Mouse (Mus musculus): Measurements from ENCODE around the gene Sost.

Sost gene

DNA sequence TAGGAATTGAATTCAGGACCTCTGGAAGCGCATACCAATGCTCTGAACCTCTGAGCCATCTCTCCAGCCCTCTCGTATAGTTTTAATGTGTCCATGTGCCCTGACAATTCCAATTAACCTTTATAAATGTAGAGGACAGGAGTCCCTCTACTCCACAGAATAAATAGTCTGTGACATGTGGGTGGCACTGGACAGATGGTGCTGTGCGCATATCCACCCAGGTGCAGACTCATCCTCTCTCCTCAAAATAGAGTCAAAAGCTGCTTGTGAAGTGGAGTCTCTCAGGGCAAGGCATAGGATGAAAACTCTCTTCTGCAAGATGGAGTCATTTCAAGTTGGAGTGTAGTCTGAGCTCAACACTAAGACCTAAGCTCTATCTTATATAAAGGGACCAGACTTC lies 23.4 kb upstream of the Sost start:
- ChIA-PET POLR2A (interaction anchor here in 2 of 4 experiments (0.5 to 1.5 kb wide), 5 partner anchors 10 to 265 kb away, joined by 3 to 4 read pairs (median 4); no protein-coding TSS in a partner anchor), CTCF (interaction anchor here in 2 of 4 experiments (0.6 to 2.4 kb wide), 6 partner anchors 15 to 1203 kb away, joined by 4 to 11 read pairs (median 4); no protein-coding TSS in a partner anchor)

DNA sequence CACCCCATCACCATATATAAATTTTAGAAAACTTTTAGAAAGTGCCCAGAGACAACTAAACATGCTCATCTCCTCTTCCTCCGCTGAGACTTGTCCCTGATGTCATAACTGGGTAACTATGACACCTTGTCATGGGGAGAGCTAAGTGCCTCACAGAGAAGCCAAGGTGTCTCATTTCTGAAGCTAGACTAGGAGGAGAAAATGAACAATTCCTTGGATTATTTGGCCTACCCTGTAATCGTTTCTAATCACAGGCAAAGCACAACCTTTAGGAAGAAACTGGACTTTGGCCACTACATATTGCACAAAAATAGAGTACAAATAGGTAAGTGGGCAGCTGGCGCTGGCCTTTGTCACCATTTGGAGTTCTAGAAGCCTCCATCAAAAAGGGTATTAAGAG lies 20.1 kb upstream of the Sost start, which contains the start of gene Dusp3:
Gene Dusp3, minus strand, starts transcription at position 101 of the 400 bp plus-strand sequence.
- POLR2A ChIA-PET: interaction anchor here in 2 of 4 experiments (1.0 to 4.0 kb wide), 5 partner anchors 8 to 151 kb away, joined by 3 to 13 read pairs (median 3); no protein-coding TSS in a partner anchor
- CTCF ChIA-PET: interaction anchor here (0.6 to 6.5 kb wide), 20 partner anchors 11 to 742 kb away, joined by 3 to 84 read pairs (median 4); partner anchors contain the start of genes Cd300lg (in 2 of the 4), Sost (in 1 of the 4) and Tmem101 (in 1 of the 4)

DNA sequence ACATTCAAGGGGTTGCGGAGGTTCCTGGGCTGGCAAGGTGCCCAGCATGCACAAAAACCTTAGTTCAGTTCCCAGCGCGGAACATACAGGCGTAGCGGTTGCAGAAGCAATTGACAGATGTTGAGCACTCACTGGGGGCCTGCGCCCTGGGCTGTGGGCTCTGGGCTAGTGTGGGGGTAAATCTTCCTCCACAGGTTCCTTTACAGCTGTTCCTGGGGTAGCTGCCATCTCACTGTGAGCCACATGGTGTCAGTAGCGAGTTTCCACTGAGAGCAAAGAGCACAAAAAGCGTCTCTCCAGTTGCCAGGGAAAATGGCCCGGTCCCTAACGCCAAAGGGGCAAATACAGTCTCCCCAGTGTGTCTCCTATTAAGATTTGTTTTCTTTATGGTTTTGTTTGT lies 19.2 kb upstream of the Sost start:
- ChIA-PET POLR2A (interaction anchor here in 3 of 4 experiments (0.8 to 4.0 kb wide), 17 partner anchors 9 to 327 kb away, joined by 3 to 37 read pairs (median 3); no protein-coding TSS in a partner anchor), CTCF (interaction anchor here (0.5 to 6.5 kb wide), 60 partner anchors 9 to 318 kb away, joined by 3 to 84 read pairs (median 4); partner anchors contain the start of genes Cd300lg (in 3 of the 4), Tmem101 (in 2 of the 4), BC030867 (in 1 of the 4) and Pyy (in 1 of the 4))

DNA sequence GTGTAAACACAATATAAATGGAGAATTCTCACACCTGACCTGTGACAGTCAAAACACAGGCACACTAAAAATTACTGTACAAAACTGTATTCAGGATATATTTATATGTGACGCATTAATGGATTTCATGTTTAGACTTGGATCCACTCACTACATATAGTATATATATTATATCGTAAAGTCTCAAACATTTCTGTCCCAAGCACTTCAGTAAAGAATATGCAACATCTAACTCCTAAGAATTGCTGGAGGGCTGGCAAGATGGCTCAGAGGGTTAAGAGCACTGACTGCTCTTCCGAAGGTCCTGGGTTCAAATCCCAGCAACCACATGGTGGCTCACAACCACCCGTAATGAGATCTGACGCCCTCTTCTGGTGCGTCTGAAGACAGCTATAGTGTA lies 18.6 kb upstream of the Sost start:
- CTCF ChIA-PET: interaction anchor here (0.5 to 6.5 kb wide), 58 partner anchors 8 to 317 kb away, joined by 3 to 84 read pairs (median 4); partner anchors contain the start of genes Cd300lg (in 3 of the 4), BC030867 (in 1 of the 4), Pyy (in 1 of the 4) and Sost (in 1 of the 4)
- POLR2A ChIA-PET: interaction anchor here in 3 of 4 experiments (0.8 to 4.0 kb wide), 20 partner anchors 10 to 327 kb away, joined by 3 to 37 read pairs (median 4); partner anchors contain the start of genes BC030867 (in 1 of the 3), Cd300lg (in 1 of the 3) and Etv4 (in 1 of the 3)

DNA sequence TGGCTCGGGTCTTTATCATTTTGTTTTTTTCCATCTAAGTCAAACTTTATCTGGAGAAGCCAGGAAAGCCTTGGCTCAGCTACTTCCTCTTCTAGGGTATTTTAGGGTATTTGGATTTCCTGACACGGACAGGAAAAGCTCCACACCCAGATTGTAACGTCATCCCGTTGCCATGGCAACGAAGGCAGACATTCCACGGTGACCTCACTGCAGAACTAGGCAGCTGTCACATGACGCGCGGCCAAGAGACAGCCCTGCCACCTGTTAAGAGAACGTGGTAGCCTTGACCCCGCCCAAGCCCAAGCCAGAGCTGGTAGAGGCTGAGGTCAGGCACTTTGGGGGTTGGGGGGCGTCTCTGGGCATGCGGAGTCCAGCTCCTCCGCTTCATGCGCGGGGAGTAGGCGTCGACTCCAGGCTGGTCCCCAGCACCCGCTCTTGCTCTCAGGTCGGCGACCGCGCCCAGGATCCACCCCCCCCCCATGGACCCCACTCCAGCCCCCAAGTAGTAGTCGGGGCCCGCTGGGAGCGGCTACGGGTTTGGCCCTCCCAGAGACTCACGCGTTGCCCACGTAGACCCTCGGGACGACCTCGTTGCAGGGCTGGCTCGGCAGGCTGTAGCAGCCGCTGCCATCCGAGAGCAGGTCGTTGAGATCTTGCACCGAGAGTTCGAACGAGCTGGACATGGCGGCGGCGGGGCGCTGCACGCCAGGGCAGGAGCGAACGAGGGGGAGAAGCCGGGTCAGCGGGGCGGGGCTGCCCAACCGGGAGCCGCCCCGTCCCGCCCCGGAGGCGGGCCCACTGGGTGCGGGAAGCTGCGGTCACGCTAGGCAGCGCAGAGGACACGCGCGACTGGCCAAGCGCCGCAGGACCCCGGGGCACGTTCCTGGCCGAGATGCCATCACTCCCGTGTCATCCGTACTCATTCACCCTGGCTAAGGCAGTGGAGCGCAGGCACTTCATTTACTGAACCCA lies 17.5 kb upstream of the Sost start, which contains the start of gene Cfap97d1:
Gene Cfap97d1, plus strand, starts transcription at position 226 of the 972 bp plus-strand sequence.
- POLR2A ChIA-PET: interaction anchor here (0.5 to 4.0 kb wide), 66 partner anchors 8 to 640 kb away, joined by 3 to 37 read pairs (median 4); partner anchors contain the start of genes BC030867 (in 2 of the 4), Etv4 (in 2 of the 4), Cd300lg (in 1 of the 4) and G6pc3 (in 1 of the 4)
- CTCF ChIA-PET: interaction anchor here (0.5 to 6.5 kb wide), 40 partner anchors 9 to 682 kb away, joined by 3 to 84 read pairs (median 4); partner anchors contain the start of genes Cd300lg (in 2 of the 4), BC030867 (in 1 of the 4), Becn1 (in 1 of the 4) and Tmub2 (in 1 of the 4)

DNA sequence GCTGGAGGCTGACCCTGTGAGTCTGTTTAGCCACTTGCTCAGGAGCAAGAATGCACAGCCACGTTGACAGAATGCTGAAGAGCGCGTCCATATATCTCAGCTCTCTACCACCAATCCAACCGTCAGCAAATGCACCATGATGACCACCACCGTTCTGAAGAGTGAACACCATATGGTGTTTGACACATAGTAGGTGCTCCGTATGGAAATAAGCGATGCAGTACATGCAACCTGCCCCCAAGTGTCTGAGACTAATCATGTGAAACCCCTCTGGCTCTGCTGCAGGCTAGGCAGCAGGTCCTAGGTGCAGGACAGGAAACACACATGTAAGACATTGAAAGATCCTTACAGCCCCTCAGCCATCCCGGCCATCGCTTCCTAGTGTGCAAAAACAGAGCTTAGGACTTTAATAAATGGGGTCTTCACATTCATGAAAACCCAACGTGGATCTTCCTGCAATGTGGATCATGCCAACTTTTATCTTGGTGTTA lies 16.7 kb upstream of the Sost start:
- ChIA-PET CTCF (interaction anchor here (0.5 to 6.5 kb wide), 32 partner anchors 8 to 325 kb away, joined by 3 to 84 read pairs (median 4); partner anchors contain the start of genes BC030867 (in 1 of the 4) and Cd300lg (in 1 of the 4)), POLR2A (interaction anchor here in 3 of 4 experiments (0.6 to 4.0 kb wide), 49 partner anchors 8 to 455 kb away, joined by 3 to 37 read pairs (median 4); partner anchors contain the start of genes BC030867 (in 1 of the 3), Cd300lg (in 1 of the 3), Etv4 (in 1 of the 3) and Lsm12 (in 1 of the 3))

DNA sequence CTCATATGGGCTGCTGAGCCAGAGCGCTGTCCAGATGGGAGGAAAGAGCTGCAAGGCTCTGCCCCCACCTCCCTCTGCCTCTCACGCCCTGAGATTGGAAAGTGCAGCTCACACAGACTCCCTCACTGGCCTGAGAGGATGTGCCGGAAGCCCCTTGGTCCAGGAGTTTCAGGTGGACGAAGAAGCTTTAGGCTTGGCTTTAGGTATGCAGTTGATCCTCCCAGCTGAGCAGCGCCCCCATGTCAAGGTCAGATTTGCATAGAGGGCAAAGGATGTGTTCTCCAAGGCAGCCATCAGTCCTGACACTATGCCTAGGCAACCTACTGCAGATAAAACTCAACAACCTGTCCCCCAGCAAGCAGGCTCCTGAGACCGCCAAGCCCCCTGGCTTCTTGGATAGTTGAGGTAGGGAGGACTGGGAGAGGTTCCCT lies 16.2 kb upstream of the Sost start:
- POLR2A ChIA-PET: interaction anchor here in 3 of 4 experiments (0.5 to 3.7 kb wide), 23 partner anchors 8 to 1825 kb away, joined by 3 to 37 read pairs (median 4); partner anchors contain the start of genes Cd300lg (in 1 of the 3), Etv4 (in 1 of the 3) and Sost (in 1 of the 3)
- CTCF ChIA-PET: interaction anchor here (0.5 to 6.5 kb wide), 19 partner anchors 8 to 326 kb away, joined by 3 to 84 read pairs (median 4); partner anchors contain the start of gene Cd300lg (in 1 of the 4)

DNA sequence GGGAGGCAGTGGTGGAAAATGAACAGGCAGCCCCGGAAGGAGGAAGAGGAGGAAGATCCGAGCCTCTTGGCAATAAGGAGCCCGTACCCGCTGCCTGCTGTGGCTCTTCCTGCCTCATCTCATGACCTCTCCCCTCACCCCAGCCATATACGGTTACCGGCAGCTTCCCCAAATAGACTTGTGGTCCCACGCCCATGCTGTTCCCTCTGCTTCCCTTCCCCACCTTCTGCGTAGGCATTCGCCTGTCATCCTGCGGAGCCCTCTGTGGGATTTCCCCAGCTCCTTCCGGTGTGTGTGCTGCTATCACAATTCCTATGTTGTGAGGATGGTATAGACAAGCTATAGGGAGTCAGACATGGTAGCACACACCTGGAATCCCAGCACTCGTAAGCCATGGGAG lies 15.0 kb upstream of the Sost start:
- ChIA-PET POLR2A (no interaction called here), CTCF (interaction anchor here in 2 of 4 experiments (0.6 to 5.9 kb wide), 6 partner anchors 13 to 105 kb away, joined by 3 to 32 read pairs (median 4); no protein-coding TSS in a partner anchor)

DNA sequence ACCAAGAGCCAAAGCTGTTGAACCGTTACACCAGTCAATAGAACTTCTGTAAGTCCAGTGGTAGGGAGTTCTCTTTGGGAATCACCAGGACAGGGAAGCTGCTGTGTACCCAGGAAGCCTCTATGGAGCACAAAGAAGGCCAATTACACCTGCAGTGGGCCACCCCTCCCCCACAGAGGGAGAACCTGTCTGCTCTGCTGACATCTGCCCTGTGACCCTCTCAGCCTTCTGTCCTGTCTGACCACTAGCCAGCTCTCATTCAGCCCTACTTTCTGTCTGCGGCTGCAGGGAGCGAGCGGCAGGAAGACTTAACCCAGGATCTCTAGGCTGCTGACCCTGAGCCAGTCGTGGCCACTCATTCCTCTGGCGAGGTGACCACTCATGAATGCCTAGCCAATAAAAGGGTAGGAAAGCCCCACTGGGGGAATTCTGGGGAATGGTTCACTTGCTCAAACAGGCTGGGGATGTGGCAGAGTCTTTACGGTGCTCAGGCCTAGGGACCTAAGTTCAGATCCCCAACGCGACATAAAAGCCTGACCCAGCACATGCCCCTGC lies 13.9 kb upstream of the Sost start:
- CTCF ChIA-PET: interaction anchor here (0.5 to 2.5 kb wide), 5 partner anchors 12 to 461 kb away, joined by 3 to 6 read pairs (median 4); no protein-coding TSS in a partner anchor

DNA sequence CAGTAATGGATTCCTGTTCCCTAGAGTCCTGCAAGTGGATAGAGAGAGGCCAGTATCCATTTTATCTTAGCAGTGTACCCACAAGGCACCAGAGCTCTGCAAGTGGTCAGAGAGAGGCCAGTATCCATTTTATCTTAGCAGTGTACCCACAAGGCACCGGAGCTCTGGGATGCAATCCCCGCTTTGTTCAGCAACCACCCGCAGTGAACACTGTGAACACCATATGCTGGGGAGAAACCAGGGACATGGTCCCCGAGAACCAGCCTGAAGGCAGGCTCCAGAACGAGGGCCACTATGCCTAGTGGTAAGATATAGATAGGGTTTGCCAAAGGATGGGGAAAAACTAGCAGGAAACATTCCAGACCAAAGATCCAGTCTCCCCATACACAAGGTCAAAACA lies 12.3 kb upstream of the Sost start:
- ChIA-PET CTCF (interaction anchor here in 1 of 4 experiments (0.6 kb wide), 1 partner anchor 270 kb away, joined by 3 read pairs; the partner anchor contains the start of gene BC030867), POLR2A (interaction anchor here in 2 of 4 experiments (0.6 to 0.7 kb wide), 3 partner anchors 16 to 1786 kb away, joined by 3 read pairs; no protein-coding TSS in a partner anchor)

More for the DNA sequence above, 13.9 kb upstream of the Sost start:
- POLR2A ChIA-PET: interaction anchor here in 2 of 4 experiments (0.6 to 1.6 kb wide), 4 partner anchors 17 to 346 kb away, joined by 3 read pairs; no protein-coding TSS in a partner anchor

DNA sequence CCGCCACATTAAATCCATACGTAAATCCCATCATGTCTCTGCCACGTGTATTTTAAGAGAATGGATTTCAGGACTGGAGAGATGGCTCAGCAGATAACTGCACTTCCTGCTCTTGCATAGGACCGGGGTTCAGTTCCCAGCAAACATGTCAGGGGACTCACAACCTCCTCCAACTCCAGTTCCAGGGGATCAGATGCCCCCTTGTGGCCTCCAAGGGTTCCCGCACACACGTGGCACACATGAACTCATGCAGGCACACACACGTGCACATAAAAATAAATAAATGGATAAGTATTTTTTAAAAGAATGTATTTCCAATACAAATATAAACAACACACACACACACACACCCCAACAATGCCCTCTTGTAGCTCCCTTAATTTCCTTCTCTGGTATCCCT lies 10.1 kb upstream of the Sost start:
- ChIA-PET CTCF (interaction anchor here (0.7 to 2.2 kb wide), 8 partner anchors 8 to 190 kb away, joined by 3 to 6 read pairs (median 4); no protein-coding TSS in a partner anchor), POLR2A (interaction anchor here in 2 of 4 experiments (0.6 to 0.7 kb wide), 3 partner anchors 13 to 469 kb away, joined by 3 to 4 read pairs (median 4); no protein-coding TSS in a partner anchor)

DNA sequence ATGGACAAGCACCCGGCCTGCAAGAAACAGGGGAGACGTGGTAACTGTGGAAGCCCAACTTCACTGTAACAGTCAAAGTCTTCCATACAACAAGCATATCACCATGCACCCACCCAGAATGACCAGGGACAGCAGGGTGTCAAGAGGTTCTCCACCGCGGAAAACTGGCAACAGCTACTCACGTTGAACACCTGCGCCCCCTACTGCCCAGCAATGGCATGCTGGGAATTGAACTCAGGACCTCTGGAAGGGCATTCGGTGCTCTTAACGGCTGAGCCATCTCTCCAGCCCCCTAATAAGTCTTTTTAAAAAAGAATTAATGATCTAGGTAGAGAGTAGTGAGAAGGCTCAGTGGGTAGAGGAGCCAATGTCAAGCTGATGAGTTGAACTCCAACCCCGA lies 8.1 kb upstream of the Sost start:
- POLR2A ChIA-PET: interaction anchor here in 3 of 4 experiments (0.6 to 2.0 kb wide), 10 partner anchors 8 to 317 kb away, joined by 3 to 20 read pairs (median 3); partner anchors contain the start of gene Cfap97d1 (in 2 of the 3)
- CTCF ChIA-PET: interaction anchor here (0.6 to 2.3 kb wide), 58 partner anchors 8 to 1033 kb away, joined by 3 to 14 read pairs (median 4); partner anchors contain the start of genes Cfap97d1 (in 3 of the 4), Dusp3 (in 1 of the 4), Mpp2 (in 1 of the 4) and Sost (in 1 of the 4)

DNA sequence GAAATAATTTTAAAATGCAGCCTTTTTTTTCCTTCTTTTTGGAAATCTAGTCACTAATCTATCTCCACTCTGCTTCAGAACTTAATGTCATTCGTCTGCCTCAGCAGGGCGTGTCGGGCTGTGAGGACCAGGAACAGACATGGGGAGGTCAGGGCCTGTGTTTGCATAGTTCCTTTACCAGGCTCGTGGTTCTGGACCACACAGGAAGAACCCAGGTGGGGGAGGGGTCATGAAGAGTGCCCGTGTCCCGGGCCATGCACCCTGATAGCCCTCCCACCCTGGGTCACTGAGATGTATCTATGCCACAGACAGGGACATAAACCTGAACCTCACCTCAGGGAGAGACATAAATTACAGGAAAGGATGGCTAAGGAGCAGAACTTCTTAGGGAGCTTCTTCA lies 7.4 kb upstream of the Sost start:
- CTCF ChIA-PET: interaction anchor here in 2 of 4 experiments (0.8 to 2.2 kb wide), 10 partner anchors 9 to 754 kb away, joined by 3 to 14 read pairs (median 7); partner anchors contain the start of gene Cfap97d1 (in 1 of the 2)
- POLR2A ChIA-PET: interaction anchor here in 1 of 4 experiments (1.2 kb wide), 1 partner anchor 9 kb away, joined by 5 read pairs; no protein-coding TSS in a partner anchor

DNA sequence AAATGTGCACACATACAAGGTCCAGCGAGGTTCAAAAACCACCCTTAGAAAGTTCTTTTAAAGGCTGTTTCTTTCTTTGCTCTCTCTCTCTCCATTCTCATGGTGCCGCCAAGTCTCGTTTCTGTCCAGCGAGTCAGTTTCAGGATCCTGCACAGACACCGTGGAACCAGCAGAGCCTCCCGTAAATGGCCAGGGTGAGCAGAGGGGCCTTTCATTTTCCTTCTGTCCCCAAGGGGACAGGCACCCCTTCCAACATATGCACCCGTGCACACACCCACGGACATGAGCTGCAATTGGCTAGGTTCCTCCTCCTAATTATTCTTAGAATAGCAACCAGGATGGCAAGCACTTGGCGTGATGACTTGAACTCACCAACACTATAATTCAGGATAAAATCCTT lies 6.7 kb upstream of the Sost start:
- ChIA-PET CTCF (interaction anchor here in 2 of 4 experiments (0.7 to 2.2 kb wide), 7 partner anchors 16 to 160 kb away, joined by 3 to 11 read pairs (median 4); no protein-coding TSS in a partner anchor), POLR2A (interaction anchor here in 1 of 4 experiments (0.7 kb wide), 1 partner anchor 308 kb away, joined by 4 read pairs; the partner anchor contains the start of gene Arl4d)

DNA sequence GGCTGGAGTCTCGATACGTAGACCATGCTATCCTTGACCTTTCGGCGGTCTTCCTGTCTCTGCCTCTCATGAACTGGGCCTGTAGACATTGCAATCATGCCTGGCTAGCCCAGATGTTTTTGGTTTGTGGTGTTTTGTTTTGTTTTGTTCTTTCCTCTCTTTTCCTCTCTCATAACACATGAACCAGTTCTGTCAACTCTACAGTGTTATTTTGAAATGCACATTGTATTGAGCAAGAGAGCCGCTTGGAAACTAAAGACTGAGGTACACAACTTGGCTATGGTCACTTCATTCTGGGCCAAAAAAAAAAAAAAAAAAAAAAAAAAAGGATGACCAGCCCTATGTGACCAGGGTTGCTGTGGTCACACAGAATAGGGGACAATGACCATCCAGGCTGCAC lies 5.8 kb upstream of the Sost start:
- POLR2A ChIA-PET: interaction anchor here in 1 of 4 experiments (0.7 kb wide), 1 partner anchor 308 kb away, joined by 4 read pairs; the partner anchor contains the start of gene Arl4d
- CTCF ChIA-PET: interaction anchor here in 2 of 4 experiments (0.7 to 1.3 kb wide), 4 partner anchors 17 to 160 kb away, joined by 3 to 5 read pairs (median 4); no protein-coding TSS in a partner anchor

DNA sequence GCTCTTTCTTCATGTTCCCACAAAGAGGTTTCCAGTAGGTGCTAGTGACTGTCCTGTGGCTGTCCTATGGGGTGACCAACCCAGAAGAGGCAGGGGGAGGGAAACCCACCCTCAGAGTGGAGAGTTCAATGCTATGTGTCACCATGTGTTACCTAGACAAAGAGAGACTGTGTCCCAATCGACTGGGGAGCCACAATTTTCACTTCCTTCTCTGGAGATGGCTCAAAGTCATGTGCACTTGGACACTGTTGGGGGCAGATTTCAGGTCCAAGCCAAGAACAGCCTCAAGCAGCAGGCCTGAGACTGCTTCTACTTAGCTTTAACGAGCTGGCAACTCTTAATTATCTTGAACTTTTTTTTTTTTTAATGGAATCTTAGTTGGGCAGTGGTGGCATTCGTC lies 5.3 kb upstream of the Sost start:
- ChIA-PET CTCF (interaction anchor here (0.6 to 1.3 kb wide), 5 partner anchors 62 to 1427 kb away, joined by 3 read pairs; partner anchors contain the start of gene Ttc25 (in 1 of the 4)), POLR2A (interaction anchor here in 1 of 4 experiments (1.7 kb wide), 1 partner anchor 12 kb away, joined by 8 read pairs; the partner anchor contains the start of gene Cfap97d1)
